Comparison of ENCODE assay signal across 8 mouse cellular contexts in genomic region chr19:57360341-57361130, GRCm38 (mm10). TPM values are rescaled to one million over a fixed set of nuclear protein-coding genes. Genes with fewer than 3 reads are reported as not detected.
DNase-seq lines count a peak whose midpoint lies in the region; ATAC-seq and TF ChIP-seq lines count a peak whose summit lies in the region.

Gene Fam160b1, plus strand, starts transcription at chr19:57360680.

- peak within 1 kb of the TSS; percentile 100 for H3K9ac ChIP-seq in hindbrain, embryonic 16.5 days (ENCODE audit: low read depth, low read length)

- DNase-seq in WW6 (ENCODE audit: low read depth, low spot score): peak; percentile 77
- peak; percentile 89 to 97 for DNase-seq in cerebellum, postnatal 4 days (ENCODE audit: low spot score in 2 of 2)
- DNase-seq in gastrocnemius, adult 18-20 months (ENCODE audit: low spot score): peak; percentile 93
- peak; percentile 94 to 95 for DNase-seq in left cerebral cortex, adult 2 months (ENCODE audit: extremely low spot score in 1 of 2, low spot score in 2 of 2)
- DNase-seq in right cerebral cortex, adult 2 months (ENCODE audit: low spot score in 2 of 2): peak; percentile 85 to 89
- peak; percentile 94 for DNase-seq in urinary bladder, postnatal 14 days (ENCODE audit: low spot score)

- no peaks in the 10 kb centered on the region for H3K36me3 ChIP-seq in hindbrain, embryonic 16.5 days (ENCODE audit: control insufficient read depth, insufficient read depth, low read length)

- WGBS in hindbrain, embryonic 16.5 days: 1% methylated on average over 37 of the region's 70 CpGs

- intact Hi-C loops in left cerebral cortex, adult 2 months (cut with DNase I): loop anchor here (5.0 kb wide), 1 partner anchor 92 kb away; the partner anchor contains the start of gene Trub1

- no peaks in the 10 kb centered on the region for H3K9me3 ChIP-seq in hindbrain, embryonic 16.5 days (ENCODE audit: control insufficient read depth, low read length)

- peak within 1 kb of the TSS; percentile 79 for H3K4me2 ChIP-seq in hindbrain, embryonic 16.5 days (ENCODE audit: low read length)

- ATAC-seq in hindbrain, embryonic 16.5 days: peak; percentile 94
- peak; percentile 72 for ATAC-seq in megakaryocyte, adult 5-6 weeks (ENCODE audit: poor library complexity, severe bottlenecking)

- H3K4me1 ChIP-seq in hindbrain, embryonic 16.5 days (ENCODE audit: control insufficient read depth, insufficient read depth, low read depth, low read length): peaks cover 37% of the 10 kb centered on the region

- peak; percentile 72 for TF ChIP-seq CTCF in left cerebral cortex, adult 2 months (IDR thresholded peaks at IDR 0.05)

- H3K27me3 ChIP-seq in hindbrain, embryonic 16.5 days (replicated peaks; ENCODE audit: control insufficient read depth, insufficient read depth, low read length): no peaks in the 10 kb centered on the region

- peak within 1 kb of the TSS; percentile 97 for H3K27ac ChIP-seq in hindbrain, embryonic 16.5 days (ENCODE audit: low read depth, low read length)
- peak within 1 kb of the TSS; percentile 96 for H3K27ac ChIP-seq in left cerebral cortex, adult 2 months

- peak within 1 kb of the TSS; percentile 98 for H3K4me3 ChIP-seq in hindbrain, embryonic 16.5 days (ENCODE audit: low read length)
- peak within 1 kb of the TSS; percentile 97 for H3K4me3 ChIP-seq in left cerebral cortex, adult 2 months

RNA-seq across cellular contexts. Expression of gene Fam160b1, which starts in this region (rescaled TPM):
- total RNA-seq in gastrocnemius, adult 18-20 months (2021): 1 to 10 TPM; 8.8 to 9.7 TPM
- 11.2 and 12.8 TPM in 2 replicates for polyA plus RNA-seq in hindbrain, embryonic 16.5 days (2015; fragmentation: Nextera tagmentation; extraction: Ambion mirVana)
- 10 to 100 TPM; 24.2 to 27.1 TPM for total RNA-seq in left cerebral cortex, adult 2 months (2021)
- total RNA-seq in megakaryocyte, adult 5-6 weeks (2015): 28.7 and 29.0 TPM in 2 replicates
- total RNA-seq in megakaryocyte, adult 5-6 weeks (2017): 18.4 and 18.8 TPM in 2 replicates

Comparison
In these comparisons a context has a peak if more than half of its experiments do, and no peak if none do; other contexts are left out.
1. Peak in every context shown above with its lines: DNase-seq, ATAC-seq, H3K4me3 ChIP-seq and H3K27ac ChIP-seq.